Mouse (Mus musculus): Measurements from ENCODE around the gene Poc1a. TPM values are rescaled to one million over a fixed set of nuclear protein-coding genes. Genes with fewer than 3 reads are reported as not detected.
A peak's percentile ranks its signal among the peaks of the same experiment; 100 is the strongest.

Gene Poc1a
- polyA plus RNA-seq, 1 experiment from 2014 or later, result 36.5 TPM

GRCm38 (mm10) chr9:106269076-106269788 lies 11.6 kb upstream of the Poc1a start:
- Histone ChIP-seq H3K36me3 (no peaks in the 10 kb centered on the region), H3K4me1 (peaks cover 34% of the 10 kb centered on the region), H3K27me3 (ENCODE audit: insufficient read depth, poor library complexity, severe bottlenecking) (no peaks in the 10 kb centered on the region), H3K4me3 (no peak overlapping the region), H3K27ac (peak overlapping the region; percentile 70; the same call in 1 of the 2 replicates), H3K9me3 (no peaks in the 10 kb centered on the region)
- WGBS, result 62% methylated on average over 9 of the region's 9 CpGs
- no peak for DNase-seq (ENCODE audit: low spot score)

GRCm38 (mm10) chr9:106269879-106270278 lies 11.0 kb upstream of the Poc1a start:
- 0 out of 2 replicates have a peak overlapping the region, but pooled peaks have one; percentile 22 for H3K27ac ChIP-seq
- no peaks in the 10 kb centered on the region for H3K27me3 ChIP-seq (ENCODE audit: insufficient read depth, poor library complexity, severe bottlenecking)
- DNase-seq (ENCODE audit: low spot score), result no peak
- no peaks in the 10 kb centered on the region for H3K36me3 ChIP-seq
- WGBS, result 58% methylated on average over 2 of the region's 2 CpGs
- no peak overlapping the region for H3K4me3 ChIP-seq
- H3K9me3 ChIP-seq, result no peaks in the 10 kb centered on the region
- peaks cover 34% of the 10 kb centered on the region for H3K4me1 ChIP-seq

GRCm38 (mm10) chr9:106270656-106271055 lies 10.2 kb upstream of the Poc1a start:
- Histone ChIP-seq H3K36me3 (no peaks in the 10 kb centered on the region), H3K27ac (no peak overlapping the region), H3K4me1 (peaks cover 26% of the 10 kb centered on the region), H3K4me3 (no peak overlapping the region), H3K27me3 (ENCODE audit: insufficient read depth, poor library complexity, severe bottlenecking) (no peaks in the 10 kb centered on the region), H3K9me3 (no peaks in the 10 kb centered on the region)
- DNase-seq (ENCODE audit: low spot score), result no peak
- WGBS, result 73% methylated on average over 4 of the region's 4 CpGs

- H3K9me3 ChIP-seq, result no peaks in the 10 kb centered on the region
- H3K4me1 ChIP-seq, result peaks cover 26% of the 10 kb centered on the region
- no peak overlapping the region for H3K27ac ChIP-seq
- DNase-seq (ENCODE audit: low spot score), result no peak
- 89% methylated on average over 1 of the region's 1 CpGs for WGBS
- H3K4me3 ChIP-seq, result no peak overlapping the region
- H3K36me3 ChIP-seq, result no peaks in the 10 kb centered on the region
- no peaks in the 10 kb centered on the region for H3K27me3 ChIP-seq (ENCODE audit: insufficient read depth, poor library complexity, severe bottlenecking)
These were observed 8.6 kb upstream of the Poc1a start for GRCm38 (mm10) chr9:106272288-106272687.

GRCm38 (mm10) chr9:106273276-106273675 lies 7.6 kb upstream of the Poc1a start:
- Histone ChIP-seq H3K27ac (no peak overlapping the region), H3K36me3 (no peaks in the 10 kb centered on the region), H3K9me3 (no peaks in the 10 kb centered on the region), H3K4me3 (no peak overlapping the region), H3K27me3 (ENCODE audit: insufficient read depth, poor library complexity, severe bottlenecking) (no peaks in the 10 kb centered on the region), H3K4me1 (peaks cover 21% of the 10 kb centered on the region)
- DNase-seq (ENCODE audit: low spot score), result no peak
- 88% methylated on average over 12 of the region's 12 CpGs for WGBS

GRCm38 (mm10) chr9:106273791-106274190 lies 7.1 kb upstream of the Poc1a start:
- H3K27me3 ChIP-seq (ENCODE audit: insufficient read depth, poor library complexity, severe bottlenecking), result no peaks in the 10 kb centered on the region
- no peak overlapping the region for H3K4me3 ChIP-seq
- H3K36me3 ChIP-seq, result no peaks in the 10 kb centered on the region
- H3K4me1 ChIP-seq, result peaks cover 16% of the 10 kb centered on the region
- 61% methylated on average over 4 of the region's 4 CpGs for WGBS
- no peak overlapping the region for H3K27ac ChIP-seq
- no peak for DNase-seq (ENCODE audit: low spot score)
- no peaks in the 10 kb centered on the region for H3K9me3 ChIP-seq

GRCm38 (mm10) chr9:106274652-106275180 lies 6.1 kb upstream of the Poc1a start:
- H3K4me3 ChIP-seq, result no peak overlapping the region
- peaks cover 6% of the 10 kb centered on the region for H3K4me1 ChIP-seq
- no peaks in the 10 kb centered on the region for H3K36me3 ChIP-seq
- no peaks in the 10 kb centered on the region for H3K27me3 ChIP-seq (ENCODE audit: insufficient read depth, poor library complexity, severe bottlenecking)
- H3K9me3 ChIP-seq, result no peaks in the 10 kb centered on the region
- H3K27ac ChIP-seq, result no peak overlapping the region
- DNase-seq (ENCODE audit: low spot score), result no peak
- 81% methylated on average over 8 of the region's 8 CpGs for WGBS

- H3K4me3 ChIP-seq, result no peak overlapping the region
- no peaks in the 10 kb centered on the region for H3K36me3 ChIP-seq
- 63% methylated on average over 1 of the region's 1 CpGs for WGBS
- H3K4me1 ChIP-seq, result peaks cover 3% of the 10 kb centered on the region; the same call in 1 of the 2 replicates
- DNase-seq (ENCODE audit: low spot score), result no peak
- no peaks in the 10 kb centered on the region for H3K9me3 ChIP-seq
- H3K27ac ChIP-seq, result no peak overlapping the region
- H3K27me3 ChIP-seq (ENCODE audit: insufficient read depth, poor library complexity, severe bottlenecking), result no peaks in the 10 kb centered on the region
These were observed 5.1 kb upstream of the Poc1a start for GRCm38 (mm10) chr9:106275806-106276205.

GRCm38 (mm10) chr9:106280386-106280785 lies 475 bp upstream of the Poc1a start:
- Histone ChIP-seq H3K4me3 (peak overlapping the region; percentile 81), H3K27me3 (ENCODE audit: insufficient read depth, poor library complexity, severe bottlenecking) (no peaks in the 10 kb centered on the region), H3K36me3 (peaks cover 10% of the 10 kb centered on the region), H3K4me1 (peaks cover 11% of the 10 kb centered on the region), H3K27ac (peak overlapping the region; percentile 88), H3K9me3 (no peaks in the 10 kb centered on the region)
- DNase-seq (ENCODE audit: low spot score), result peak; percentile 83
- WGBS, result 1% methylated on average over 14 of the region's 14 CpGs

GRCm38 (mm10) chr9:106282024-106282423 lies 1.2 kb downstream of the Poc1a start:
- WGBS, result 82% methylated on average over 3 of the region's 3 CpGs
- DNase-seq (ENCODE audit: low spot score), result no peak
- Histone ChIP-seq H3K27me3 (ENCODE audit: insufficient read depth, poor library complexity, severe bottlenecking) (no peaks in the 10 kb centered on the region), H3K9me3 (no peaks in the 10 kb centered on the region), H3K4me3 (peak overlapping the region; percentile 81), H3K36me3 (peaks cover 23% of the 10 kb centered on the region), H3K4me1 (peaks cover 11% of the 10 kb centered on the region), H3K27ac (no peak overlapping the region)

- peaks cover 60% of the 10 kb centered on the region for H3K36me3 ChIP-seq
- DNase-seq (ENCODE audit: low spot score), result no peak
- H3K4me3 ChIP-seq, result no peak overlapping the region
- no peaks in the 10 kb centered on the region for H3K9me3 ChIP-seq
- no peaks in the 10 kb centered on the region for H3K27me3 ChIP-seq (ENCODE audit: insufficient read depth, poor library complexity, severe bottlenecking)
- H3K4me1 ChIP-seq, result peaks cover 3% of the 10 kb centered on the region
- no peak overlapping the region for H3K27ac ChIP-seq
- 69% methylated on average over 4 of the region's 4 CpGs for whole genome bisulfite sequencing
These were observed 6.3 kb downstream of the Poc1a start for GRCm38 (mm10) chr9:106287165-106287564.

GRCm38 (mm10) chr9:106288864-106289263 lies 8.0 kb downstream of the Poc1a start:
- WGBS, result 28% methylated on average over 3 of the region's 3 CpGs
- H3K27me3 ChIP-seq (ENCODE audit: insufficient read depth, poor library complexity, severe bottlenecking), result no peaks in the 10 kb centered on the region
- DNase-seq (ENCODE audit: low spot score), result no peak
- H3K27ac ChIP-seq, result no peak overlapping the region
- H3K4me1 ChIP-seq, result peaks cover 3% of the 10 kb centered on the region; the same call in 1 of the 2 replicates
- H3K4me3 ChIP-seq, result no peak overlapping the region
- peaks cover 66% of the 10 kb centered on the region for H3K36me3 ChIP-seq
- H3K9me3 ChIP-seq, result no peaks in the 10 kb centered on the region

GRCm38 (mm10) chr9:106289841-106290240 lies 9.0 kb downstream of the Poc1a start:
- 88% methylated on average over 8 of the region's 8 CpGs for WGBS
- Histone ChIP-seq H3K4me1 (peaks cover 3% of the 10 kb centered on the region; the same call in 1 of the 2 replicates), H3K27me3 (ENCODE audit: insufficient read depth, poor library complexity, severe bottlenecking) (no peaks in the 10 kb centered on the region), H3K9me3 (no peaks in the 10 kb centered on the region), H3K27ac (no peak overlapping the region), H3K36me3 (peaks cover 70% of the 10 kb centered on the region), H3K4me3 (no peak overlapping the region)
- DNase-seq (ENCODE audit: low spot score), result no peak

Measured in heart, embryonic 10.5 days (tissue).